Mouse (Mus musculus) heart, postnatal 4 days (tissue): ENCODE measurements at regions not wholly inside any gene's neighbourhood (a gene's known extent, or its start where the extent isn't known, plus 50 kb on each side); places are given as distances from the start of the nearest gene placed in this dataset.
"Not testable (repeated sequence)": the region's sequence is repeated elsewhere in the genome, so short reads cannot be mapped to it uniquely, and the experiment has no call there.

Experiments
- DNase-seq: peaks from one replicate; pipeline ENCODE4 v3.0.0; 2021

DNA sequence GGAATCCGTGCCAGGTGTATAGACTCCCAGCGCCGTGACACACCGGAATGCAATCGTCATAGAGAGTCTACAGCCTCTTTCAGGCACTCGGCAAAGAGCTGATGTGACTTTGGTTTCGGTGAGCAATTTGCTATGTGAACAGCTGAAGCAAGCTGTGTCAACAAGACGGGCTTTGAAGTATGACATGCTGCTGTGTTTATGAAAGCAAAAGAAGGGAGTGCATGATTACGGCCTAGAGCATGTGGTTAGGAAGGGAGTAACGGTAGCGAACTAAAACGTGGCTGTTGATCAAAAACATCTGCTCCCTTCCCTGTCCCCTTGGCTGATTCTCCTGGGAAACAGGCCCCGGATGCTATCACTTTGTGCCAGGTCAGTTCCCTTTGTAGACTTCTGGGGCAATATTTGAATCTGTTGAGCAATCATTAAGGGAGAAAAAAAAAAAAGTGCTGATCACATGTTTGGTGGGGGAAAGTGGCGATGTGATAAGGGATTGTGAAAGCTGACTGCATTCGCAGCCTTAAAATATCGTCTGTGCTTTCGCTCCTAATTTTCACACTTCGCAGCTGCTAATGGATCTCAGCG lies 764.3 kb downstream of the Robo2 start:
- DNase-seq: peak; percentile 27

DNA sequence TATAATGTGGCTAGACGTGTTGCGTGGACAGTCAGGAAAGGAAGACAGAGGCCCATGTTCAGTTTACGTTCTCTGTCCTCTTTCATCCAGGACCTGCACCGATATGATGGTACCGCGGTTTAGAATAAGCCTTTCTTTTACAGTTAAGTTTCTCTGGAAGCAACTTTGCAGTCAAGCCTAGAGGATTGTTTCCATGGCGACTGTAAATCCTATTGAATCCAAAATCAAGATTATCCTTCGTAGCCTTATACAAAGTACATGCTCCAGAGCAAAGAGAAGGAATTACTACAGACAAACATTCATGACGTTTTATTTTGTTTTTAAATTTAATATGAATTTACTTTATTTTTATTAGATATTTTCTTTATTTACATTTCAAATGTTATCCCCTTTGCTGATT lies 798.6 kb downstream of the Robo2 start:
- no peak for DNase-seq

DNA sequence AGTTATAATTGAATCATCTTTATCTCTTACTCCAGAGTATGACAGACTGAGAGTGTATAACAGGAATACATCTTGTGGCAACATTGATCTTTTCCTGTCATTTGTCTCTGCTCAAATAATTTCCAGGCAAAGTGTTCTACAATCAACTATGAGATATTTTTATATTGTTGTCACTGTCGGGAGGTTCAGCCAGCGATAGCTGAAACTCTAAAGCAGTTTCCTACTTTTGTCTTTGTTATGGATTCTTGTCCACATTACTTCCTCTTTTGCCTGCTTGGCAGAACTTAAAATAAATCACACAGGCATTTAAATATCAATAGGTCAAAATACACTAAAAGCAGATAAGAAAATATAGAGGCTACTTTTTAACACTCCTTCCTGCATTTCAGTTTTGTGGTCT lies 820.2 kb downstream of the Robo2 start:
- no peak for DNase-seq

- DNase-seq: no peak
These were observed 850.4 kb downstream of the Robo2 start for GRCm38 (mm10) chr16:73561216-73561615.

- no peak for DNase-seq
These were observed 854.7 kb downstream of the Robo2 start for GRCm38 (mm10) chr16:73556940-73557339.

DNA sequence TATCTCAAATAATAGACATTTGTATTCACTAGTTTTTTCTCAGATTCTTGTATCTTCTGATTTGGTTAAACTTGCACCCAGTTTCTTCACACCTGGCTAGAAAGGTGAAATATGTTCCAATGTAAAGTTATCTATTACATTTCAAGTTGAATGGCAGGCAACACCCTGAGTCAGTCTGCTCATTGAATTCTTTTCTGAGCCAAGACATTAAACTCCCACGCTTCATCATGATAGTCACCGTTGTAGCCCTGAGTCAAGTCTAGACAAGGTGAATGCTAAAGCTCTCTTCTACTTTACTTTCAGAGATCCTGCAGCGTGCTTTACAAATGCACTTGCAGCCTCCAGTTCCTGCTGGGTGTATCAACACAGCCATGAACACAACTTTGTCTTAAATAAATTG lies 868.0 kb downstream of the Robo2 start:
- no peak for DNase-seq

DNA sequence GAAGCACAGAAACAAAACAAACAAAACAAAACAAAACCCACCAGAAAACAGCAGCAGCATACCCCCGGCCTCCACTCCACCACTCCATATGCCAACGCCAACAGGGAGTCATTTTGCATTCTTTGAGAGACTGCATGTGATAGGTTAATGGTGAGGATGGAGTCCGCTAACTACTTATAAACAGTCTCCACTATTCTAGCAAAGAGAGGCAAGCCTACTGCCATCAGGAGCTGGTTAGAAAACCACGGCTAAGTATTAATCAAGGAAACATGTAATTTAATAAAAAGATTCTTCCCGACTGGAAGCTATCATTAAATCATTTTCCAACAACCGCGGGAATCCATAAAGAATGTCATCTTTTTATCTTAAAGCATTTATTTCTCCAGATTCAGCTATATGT lies 873.6 kb downstream of the Robo2 start:
- DNase-seq: no peak

DNA sequence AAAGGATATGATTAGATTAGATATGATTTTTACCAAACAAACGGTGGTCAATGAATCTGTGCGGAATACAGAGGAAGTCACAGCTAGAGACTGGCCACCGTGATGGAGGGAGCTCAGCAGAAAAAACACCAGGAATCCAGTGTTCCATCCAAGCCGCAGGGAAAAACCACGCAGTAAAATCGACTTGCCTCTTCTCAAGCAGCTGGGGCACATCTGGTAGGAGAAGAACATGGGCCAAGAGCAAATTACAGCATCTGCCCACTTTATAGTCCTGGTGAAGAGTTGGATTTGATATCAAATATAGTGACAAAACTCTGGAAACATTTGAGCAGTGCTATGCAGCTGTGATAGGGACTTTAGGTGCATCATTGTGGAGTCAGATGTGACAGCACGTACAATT lies 874.1 kb downstream of the Robo2 start:
- no peak for DNase-seq

GRCm38 (mm10) chr16:73530191-73530590 lies 881.4 kb downstream of the Robo2 start:
- DNase-seq: no peak

DNA sequence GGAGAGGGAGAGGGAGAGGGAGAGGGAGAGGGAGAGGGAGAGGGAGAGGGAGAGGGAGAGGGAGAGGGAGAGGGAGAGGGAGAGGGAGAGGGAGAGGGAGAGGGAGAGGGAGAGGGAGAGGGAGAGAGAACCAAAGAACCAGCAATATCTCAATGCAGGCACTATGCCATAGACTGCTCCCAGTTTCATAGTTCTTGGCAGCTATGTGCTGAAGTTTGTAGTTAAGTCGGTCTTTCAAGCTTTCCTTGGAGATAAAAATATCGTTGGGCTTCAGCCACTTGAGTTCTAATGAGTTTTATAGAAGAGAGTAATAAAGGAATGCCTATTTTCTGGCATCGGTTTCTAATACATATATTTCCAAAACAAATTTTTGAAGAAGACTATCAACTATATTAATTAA lies 888.7 kb downstream of the Robo2 start:
- not testable (repeated sequence) for DNase-seq

GRCm38 (mm10) chr16:73504759-73505158 lies 906.9 kb downstream of the Robo2 start:
- DNase-seq: no peak

DNA sequence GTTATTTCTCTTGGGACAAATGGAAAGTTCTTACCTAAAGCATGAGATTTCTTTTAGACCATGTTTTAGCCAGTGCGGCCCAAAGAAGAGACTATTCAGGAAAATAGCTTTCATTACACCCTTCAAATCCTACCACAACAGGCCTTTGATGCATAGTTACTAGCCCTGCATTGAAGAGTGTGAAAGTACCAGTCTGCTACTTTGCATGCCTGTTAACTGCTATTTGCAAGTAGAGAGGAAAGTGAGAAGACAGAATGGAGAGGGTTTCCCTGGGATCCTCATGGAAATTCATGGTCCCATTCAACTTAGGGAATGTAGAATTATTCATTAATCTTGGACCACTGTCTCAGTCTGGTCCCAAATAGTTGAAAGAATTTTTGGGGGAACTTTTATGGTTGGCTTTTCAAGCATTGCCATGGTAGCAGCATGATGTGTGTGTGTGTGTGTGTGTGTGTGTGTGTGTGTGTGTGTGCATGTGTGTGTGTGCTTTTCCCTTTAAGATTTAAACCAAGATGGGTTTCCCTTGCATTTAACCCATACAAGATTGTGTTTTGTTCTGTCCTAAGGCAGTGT lies 912.9 kb downstream of the Robo2 start:
- no peak for DNase-seq

- DNase-seq: no peak
These were observed 928.3 kb downstream of the Robo2 start for GRCm38 (mm10) chr16:73483214-73483856.

- DNase-seq: no peak
These were observed 929.4 kb downstream of the Robo2 start for GRCm38 (mm10) chr16:73482176-73482575.

DNA sequence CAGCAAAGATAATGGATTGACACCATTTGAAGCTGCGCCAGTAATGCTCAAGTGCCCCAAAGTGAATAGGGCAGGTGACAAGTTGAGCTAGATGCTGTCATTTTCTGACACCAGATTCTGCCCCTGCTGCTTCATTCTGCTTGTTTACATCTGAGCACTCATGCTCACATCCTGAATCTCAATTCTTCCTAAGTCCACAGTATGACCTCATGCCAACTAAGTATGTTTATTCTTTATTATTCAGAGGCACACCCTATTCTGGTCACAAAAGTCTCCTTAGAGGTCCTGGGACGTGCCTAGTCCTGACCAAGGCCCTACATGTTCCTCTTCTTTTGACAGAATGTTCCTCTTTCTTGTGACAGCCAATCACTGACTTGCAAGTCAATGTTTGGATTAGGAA lies 938.1 kb downstream of the Robo2 start:
- DNase-seq: no peak

- DNase-seq: peak; percentile 43
These were observed 940.1 kb downstream of the Robo2 start for GRCm38 (mm10) chr16:73471547-73471946.

- DNase-seq: no peak
These were observed 941.1 kb downstream of the Robo2 start for GRCm38 (mm10) chr16:73470535-73470934.

GRCm38 (mm10) chr16:73466296-73466695 lies 945.3 kb downstream of the Robo2 start:
- DNase-seq: no peak

DNA sequence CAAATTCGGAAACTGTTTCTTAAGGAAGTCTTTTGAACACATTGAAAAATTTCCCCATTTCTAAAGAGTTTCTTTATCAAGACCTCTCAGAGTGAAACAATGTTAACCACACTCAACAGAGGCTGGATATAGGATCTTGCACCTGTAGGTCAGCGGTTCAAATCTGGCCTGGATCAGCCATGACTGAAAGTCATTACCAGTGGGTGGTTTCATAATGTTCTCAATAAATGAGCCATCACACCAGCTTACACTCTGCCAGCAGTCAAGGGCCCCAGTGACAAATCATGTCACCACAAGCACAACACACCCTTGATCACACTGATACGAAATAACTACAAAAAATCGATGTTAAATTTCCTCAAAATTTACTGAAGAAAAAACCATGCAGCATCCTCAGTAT lies 949.1 kb downstream of the Robo2 start:
- DNase-seq: no peak

DNA sequence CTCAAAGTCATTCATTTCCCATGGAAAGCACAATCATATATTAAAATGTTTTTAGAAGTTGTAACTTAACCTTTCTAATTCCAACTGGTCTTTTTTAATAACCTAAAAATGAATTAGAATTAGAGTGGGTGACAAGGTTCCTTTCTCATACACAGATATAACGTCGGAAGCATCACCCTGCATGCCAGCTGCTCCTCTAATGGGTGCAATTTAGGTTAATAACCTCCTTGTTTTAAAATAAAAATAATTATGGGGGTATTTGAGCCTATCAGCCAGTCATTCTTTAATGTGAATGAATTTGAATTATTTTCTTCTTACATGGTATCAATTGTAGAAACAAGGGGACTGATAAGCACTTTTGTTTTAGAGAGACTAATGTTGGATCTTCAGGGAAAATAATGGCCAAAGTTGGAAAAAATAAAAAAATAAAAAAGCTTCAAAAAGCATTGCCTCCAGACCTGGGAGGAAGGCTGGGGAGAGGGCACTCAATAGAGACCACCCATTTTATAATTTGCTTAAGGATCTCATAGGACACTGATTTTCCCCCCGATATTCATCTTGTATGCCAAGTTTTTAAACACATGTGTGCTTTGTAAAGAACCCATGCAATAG lies 960.9 kb downstream of the Robo2 start:
- DNase-seq: no peak

DNA sequence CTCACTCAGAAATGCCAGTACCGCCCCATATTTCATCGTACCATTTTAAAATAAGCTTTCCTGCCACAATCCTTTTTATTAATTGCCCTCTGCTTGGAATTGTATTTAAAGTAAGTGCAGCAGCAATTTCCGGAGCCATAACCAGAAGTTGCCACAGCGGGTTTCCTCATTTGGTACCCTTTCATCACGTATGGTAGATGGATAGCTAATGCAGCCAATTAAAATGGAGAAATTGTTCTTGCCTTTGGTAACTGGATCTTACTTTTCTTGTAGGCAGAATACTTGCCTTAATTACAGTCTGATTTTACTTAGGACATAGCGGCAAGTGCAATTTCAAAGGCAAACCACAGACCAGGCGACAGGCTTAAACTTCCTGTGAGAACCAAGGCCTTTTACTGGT lies 961.8 kb downstream of the Robo2 start:
- no peak for DNase-seq

GRCm38 (mm10) chr16:73435726-73436125 lies 975.9 kb downstream of the Robo2 start:
- DNase-seq: no peak

- DNase-seq: peak; percentile 22
These were observed 986.8 kb downstream of the Robo2 start for GRCm38 (mm10) chr16:73424851-73425250.

GRCm38 (mm10) chr16:73424311-73424710 lies 987.3 kb downstream of the Robo2 start:
- no peak for DNase-seq
